Mouse (Mus musculus): ENCODE data around the gene Bnc2.

Gene Bnc2

GRCm38 (mm10) chr4:84502581-84503269, 172.3 kb downstream of the Bnc2 start:
- no peak for DNase-seq

GRCm38 (mm10) chr4:84500796-84501349, 174.2 kb downstream of the Bnc2 start:
- no peak for DNase-seq

- DNase-seq = no peak
Measured at GRCm38 (mm10) chr4:84500259-84500658, 174.8 kb downstream of the Bnc2 start.

- DNase-seq = no peak
Measured at GRCm38 (mm10) chr4:84498469-84498868, 176.6 kb downstream of the Bnc2 start.

- no peak for DNase-seq
Measured at GRCm38 (mm10) chr4:84488323-84488722, 186.8 kb downstream of the Bnc2 start.

- no peak for DNase-seq
Measured at GRCm38 (mm10) chr4:84482680-84483079, 192.4 kb downstream of the Bnc2 start.

- no peak for DNase-seq
Measured at GRCm38 (mm10) chr4:84472643-84473042, 202.4 kb downstream of the Bnc2 start.

GRCm38 (mm10) chr4:84470106-84470885, 204.8 kb downstream of the Bnc2 start:
- DNase-seq = no peak

- DNase-seq = no peak
Measured at GRCm38 (mm10) chr4:84469400-84469799, 205.7 kb downstream of the Bnc2 start.

GRCm38 (mm10) chr4:84467722-84468121, 207.4 kb downstream of the Bnc2 start:
- DNase-seq = no peak

- DNase-seq = no peak
Measured at GRCm38 (mm10) chr4:84458218-84458560, 216.9 kb downstream of the Bnc2 start.

GRCm38 (mm10) chr4:84457512-84458217, 217.4 kb downstream of the Bnc2 start:
- peak in 1 of 2 experiments; percentile 42 for DNase-seq

GRCm38 (mm10) chr4:84456853-84457249, 218.2 kb downstream of the Bnc2 start:
- DNase-seq = no peak

GRCm38 (mm10) chr4:84456198-84456852, 218.8 kb downstream of the Bnc2 start:
- DNase-seq = no peak

GRCm38 (mm10) chr4:84454493-84454892, 220.6 kb downstream of the Bnc2 start:
- DNase-seq = no peak

- no peak for DNase-seq
Measured at GRCm38 (mm10) chr4:84453586-84453985, 221.5 kb downstream of the Bnc2 start.

- DNase-seq = no peak
Measured at GRCm38 (mm10) chr4:84452642-84453041, 222.4 kb downstream of the Bnc2 start.

GRCm38 (mm10) chr4:84449246-84450005, 225.6 kb downstream of the Bnc2 start:
- DNase-seq = no peak

- DNase-seq = no peak
Measured at GRCm38 (mm10) chr4:84433324-84433723, 241.8 kb downstream of the Bnc2 start.

GRCm38 (mm10) chr4:84431677-84432515, 243.2 kb downstream of the Bnc2 start:
- DNase-seq = no peak

- DNase-seq = no peak
Measured at GRCm38 (mm10) chr4:84427955-84428354, 247.1 kb downstream of the Bnc2 start.

Data from lung, postnatal 4 days (tissue).